Mouse (Mus musculus) heart, postnatal 0 days (tissue): ENCODE data around the gene Olfr658.

Source experiments
- CTCF ChIP-seq: IDR thresholded peaks from 2 replicates; pipeline ENCODE4 v1.5.1; 2016; ENCODE audit warnings: antibody characterized with exemption, control low read depth, low read depth
- EP300 ChIP-seq: IDR thresholded peaks from 2 replicates; pipeline ENCODE4 v1.6.1; 2016; ENCODE audit warnings: antibody characterized with exemption, low read depth

DNA sequence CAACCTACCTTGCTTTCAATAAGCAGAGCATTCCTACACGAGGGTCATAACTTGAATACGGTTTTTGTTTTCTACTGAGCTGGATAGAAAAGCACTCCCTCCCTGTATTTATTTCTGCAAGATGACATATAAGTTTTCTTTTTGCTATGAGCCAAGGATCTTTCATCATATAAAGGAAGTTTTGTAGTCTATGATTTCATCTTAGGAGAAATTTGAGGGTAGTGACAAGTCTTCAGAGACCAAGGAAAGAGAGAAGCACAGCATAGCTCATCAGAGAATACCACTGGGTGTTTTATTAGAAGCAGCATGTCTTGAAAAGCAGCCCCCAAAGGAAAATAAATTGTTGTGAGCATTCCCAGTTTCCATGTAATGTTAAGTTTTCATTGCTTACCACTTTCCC lies 45.4 kb downstream of the Olfr658 start, which contains the start of gene Olfr655:
- no peak for TF ChIP-seq EP300
- no peak for TF ChIP-seq CTCF
